Mouse (Mus musculus) stomach, adult 2 months (tissue): Measurements from ENCODE around the gene Ran. TPM values are rescaled to one million over a fixed set of nuclear protein-coding genes. Genes with fewer than 3 reads are reported as not detected.

ENCODE experiments used
- polyA plus RNA-seq: library from polyadenylated mRNA; depleted of rRNA; stranded (reverse); fragments of >200 nt; gene quantifications from 2 replicates; pipeline ENCODE4 v1.2.3, GENCODE M21; 2012; rRNA removed

Gene Ran
- 28.2 and 34.9 TPM in 2 replicates for polyA plus RNA-seq

GRCm38 (mm10) chr5:129019497-129020299, at the start of gene Ran:
Gene Ran, plus strand, starts transcription at chr5:129020069.

GRCm38 (mm10) chr5:129008412-129008826, 11.4 kb upstream of the Ran start, which contains the start of gene Stx2:
Gene Stx2, minus strand, starts transcription at chr5:129008574.

Other genes starting within 250 kb of the Ran start
- 0.41 and 0.77 TPM in 2 replicates for gene Rimbp2, start 66.6 kb upstream of the Ran start, polyA plus RNA-seq
- gene Stx2, start 11.5 kb upstream of the Ran start, polyA plus RNA-seq: 7.1 and 7.3 TPM in 2 replicates
- 4.1 and 4.6 TPM in 2 replicates for gene Adgrd1, start 76.7 kb downstream of the Ran start, polyA plus RNA-seq